Mouse (Mus musculus) brain, embryonic 14.5 days (tissue): ENCODE measurements at regions not wholly inside any gene's neighbourhood (a gene's known extent, or its start where the extent isn't known, plus 50 kb on each side); places are given as distances from the start of the nearest gene placed in this dataset.

Experiments
- CTCF ChIP-seq: fragments of 200-500 bp; IDR thresholded peaks from 2 replicates; pipeline ENCODE4 v1.5.1; 2012; ENCODE audit warnings: inconsistent platforms, mild to moderate bottlenecking, moderate library complexity, borderline replicate concordance; ENCODE audit not compliant: insufficient read depth, insufficient read length; ENCODE audit errors: extremely low read depth
- POLR2A ChIP-seq: fragments of 200-500 bp; IDR thresholded peaks from 2 replicates; pipeline ENCODE4 v1.6.1; 2012; ENCODE audit warnings: mild to moderate bottlenecking, inconsistent platforms, borderline replicate concordance; ENCODE audit not compliant: poor library complexity, insufficient read depth, insufficient read length, severe bottlenecking; ENCODE audit errors: extremely low read depth

DNA sequence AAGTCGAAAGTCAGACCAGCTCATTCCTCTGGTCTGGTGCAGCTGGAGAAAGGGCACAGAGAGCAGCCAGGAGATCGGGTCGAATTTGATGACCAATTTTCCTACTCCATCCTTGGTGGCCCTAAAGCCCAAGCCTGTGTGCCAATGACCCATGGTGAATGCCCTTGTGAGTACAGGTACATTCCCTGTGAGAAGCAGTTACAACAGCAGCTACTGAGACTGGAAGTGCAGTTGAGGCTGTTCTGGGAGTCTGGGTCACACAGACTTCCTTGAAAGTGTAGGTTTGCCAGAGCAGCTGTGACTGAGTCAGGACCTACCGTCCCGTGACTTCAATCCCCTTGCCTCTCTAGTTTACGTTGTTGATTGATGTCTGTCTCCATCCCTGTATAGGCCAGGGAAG is 129.8 kb upstream of the Habp2 start:
- TF ChIP-seq POLR2A (no peak), CTCF (no peak)
